Mouse (Mus musculus): ENCODE data around the gene Yars. TPM values are rescaled to one million over a fixed set of nuclear protein-coding genes. Genes with fewer than 3 reads are reported as not detected.
"Not testable (repeated sequence)": the region's sequence is repeated elsewhere in the genome, so short reads cannot be mapped to it uniquely, and the experiment has no call there.

Yars gene
- polyA plus RNA-seq, 2 experiments: 28.7 to 53.2 TPM

- ATAC-seq (ENCODE audit: insufficient read depth) (no peak), DNase-seq (ENCODE audit: low read depth in 3 of 3, low spot score in 3 of 3) (no peak)
- Histone ChIP-seq H3K9ac (replicated peaks) (no peak overlapping the region), H3K9me3 (ENCODE audit: control insufficient read depth, low read length) (no peaks in the 10 kb centered on the region), H3K4me1 (replicated peaks; ENCODE audit: control insufficient read depth in 2 of 2, insufficient read depth in 2 of 2, low read length in 1 of 2) (no peaks in the 10 kb centered on the region), H3K4me3 (ENCODE audit: insufficient read depth in 1 of 2, low read depth in 2 of 2, low read length in 2 of 2) (no peak overlapping the region), H3K4me2 (ENCODE audit: low read depth) (no peak overlapping the region), H3K27ac (no peak overlapping the region), H3K36me3 (replicated peaks; ENCODE audit: control insufficient read depth, insufficient read depth, low read depth) (peaks cover 76% of the 10 kb centered on the region), H3K27me3 (ENCODE audit: control insufficient read depth, insufficient read depth, low read length) (no peaks in the 10 kb centered on the region)
- WGBS (ENCODE audit: insufficient replicate concordance): 92% methylated on average over 10 of the region's 10 CpGs
- TF ChIP-seq EP300 (IDR thresholded peaks at IDR 0.05; ENCODE audit: low read depth) (no peak), CTCF (IDR thresholded peaks at IDR 0.05; ENCODE audit: low read depth) (no peak)
Observed at GRCm38 (mm10) chr4:129204655-129205054, 15.1 kb downstream of the Yars start.

GRCm38 (mm10) chr4:129206792-129207191, 17.2 kb downstream of the Yars start:
- DNase-seq (ENCODE audit: low read depth in 3 of 3, low spot score in 3 of 3) (no peak), ATAC-seq (ENCODE audit: insufficient read depth) (no peak)
- TF ChIP-seq EP300 (IDR thresholded peaks at IDR 0.05; ENCODE audit: low read depth) (no peak), CTCF (IDR thresholded peaks at IDR 0.05; ENCODE audit: low read depth) (no peak)
- Histone ChIP-seq H3K27me3 (ENCODE audit: control insufficient read depth, insufficient read depth, low read length) (no peaks in the 10 kb centered on the region), H3K4me1 (replicated peaks; ENCODE audit: control insufficient read depth in 2 of 2, insufficient read depth in 2 of 2, low read length in 1 of 2) (no peaks in the 10 kb centered on the region), H3K9ac (replicated peaks) (no peak overlapping the region), H3K9me3 (ENCODE audit: control insufficient read depth, low read length) (no peaks in the 10 kb centered on the region), H3K36me3 (replicated peaks; ENCODE audit: control insufficient read depth, insufficient read depth, low read depth) (peaks cover 77% of the 10 kb centered on the region), H3K4me2 (ENCODE audit: low read depth) (no peak overlapping the region), H3K4me3 (ENCODE audit: insufficient read depth in 1 of 2, low read depth in 2 of 2, low read length in 2 of 2) (no peak overlapping the region), H3K27ac (no peak overlapping the region)
- WGBS (ENCODE audit: insufficient replicate concordance): 73% methylated on average over 8 of the region's 8 CpGs

- H3K27me3 ChIP-seq (ENCODE audit: control insufficient read depth, insufficient read depth, low read length): no peaks in the 10 kb centered on the region
- 63% methylated on average over 7 of the region's 7 CpGs for WGBS (ENCODE audit: insufficient replicate concordance)
- peaks cover 85% of the 10 kb centered on the region for H3K36me3 ChIP-seq (replicated peaks; ENCODE audit: control insufficient read depth, insufficient read depth, low read depth)
- no peak overlapping the region for H3K27ac ChIP-seq
- H3K9me3 ChIP-seq (ENCODE audit: control insufficient read depth, low read length): no peaks in the 10 kb centered on the region
- no peak overlapping the region for H3K4me3 ChIP-seq (ENCODE audit: insufficient read depth in 1 of 2, low read depth in 2 of 2, low read length in 2 of 2)
- no peaks in the 10 kb centered on the region for H3K4me1 ChIP-seq (replicated peaks; ENCODE audit: control insufficient read depth in 2 of 2, insufficient read depth in 2 of 2, low read length in 1 of 2)
- DNase-seq (ENCODE audit: low read depth in 3 of 3, low spot score in 3 of 3) (no peak), ATAC-seq (ENCODE audit: insufficient read depth) (no peak)
- H3K4me2 ChIP-seq (ENCODE audit: low read depth): no peak overlapping the region
- H3K9ac ChIP-seq (replicated peaks): no peak overlapping the region
- TF ChIP-seq EP300 (IDR thresholded peaks at IDR 0.05; ENCODE audit: low read depth): no peak
- peak; percentile 57 for TF ChIP-seq CTCF (IDR thresholded peaks at IDR 0.05; ENCODE audit: low read depth)
Observed at GRCm38 (mm10) chr4:129209504-129209903, 19.9 kb downstream of the Yars start.

GRCm38 (mm10) chr4:129211461-129211860, 21.9 kb downstream of the Yars start:
- H3K4me1 ChIP-seq (replicated peaks; ENCODE audit: control insufficient read depth in 2 of 2, insufficient read depth in 2 of 2, low read length in 1 of 2): no peaks in the 10 kb centered on the region
- H3K4me2 ChIP-seq (ENCODE audit: low read depth): no peak overlapping the region
- no peak for ATAC-seq (ENCODE audit: insufficient read depth)
- no peak for TF ChIP-seq CTCF (IDR thresholded peaks at IDR 0.05; ENCODE audit: low read depth)
- TF ChIP-seq EP300 (IDR thresholded peaks at IDR 0.05; ENCODE audit: low read depth): no peak
- H3K27me3 ChIP-seq (ENCODE audit: control insufficient read depth, insufficient read depth, low read length): no peaks in the 10 kb centered on the region
- H3K27ac ChIP-seq: no peak overlapping the region
- H3K9ac ChIP-seq (replicated peaks): no peak overlapping the region
- 82% methylated on average over 4 of the region's 4 CpGs for WGBS (ENCODE audit: insufficient replicate concordance)
- no peak for DNase-seq (ENCODE audit: low read depth in 3 of 3, low spot score in 3 of 3)
- H3K9me3 ChIP-seq (ENCODE audit: control insufficient read depth, low read length): no peaks in the 10 kb centered on the region
- H3K4me3 ChIP-seq (ENCODE audit: insufficient read depth in 1 of 2, low read depth in 2 of 2, low read length in 2 of 2): no peak overlapping the region
- peaks cover 85% of the 10 kb centered on the region for H3K36me3 ChIP-seq (replicated peaks; ENCODE audit: control insufficient read depth, insufficient read depth, low read depth)

GRCm38 (mm10) chr4:129212486-129212885, 22.9 kb downstream of the Yars start:
- not testable (repeated sequence) for ATAC-seq (ENCODE audit: insufficient read depth); H3K9ac ChIP-seq (replicated peaks); H3K4me2 ChIP-seq (ENCODE audit: low read depth); H3K4me3 ChIP-seq (ENCODE audit: insufficient read depth in 1 of 2, low read depth in 2 of 2, low read length in 2 of 2); H3K4me1 ChIP-seq (replicated peaks; ENCODE audit: control insufficient read depth in 2 of 2, insufficient read depth in 2 of 2, low read length in 1 of 2); H3K27ac ChIP-seq; H3K9me3 ChIP-seq (ENCODE audit: control insufficient read depth, low read length); H3K27me3 ChIP-seq (ENCODE audit: control insufficient read depth, insufficient read depth, low read length); DNase-seq (ENCODE audit: low read depth in 3 of 3, low spot score in 3 of 3)
- TF ChIP-seq CTCF (IDR thresholded peaks at IDR 0.05; ENCODE audit: low read depth): peak; percentile 45
- 61% methylated on average over 3 of the region's 3 CpGs for WGBS (ENCODE audit: insufficient replicate concordance)
- peaks cover 85% of the 10 kb centered on the region for H3K36me3 ChIP-seq (replicated peaks; ENCODE audit: control insufficient read depth, insufficient read depth, low read depth)

All from liver, embryonic 14.5 days (tissue).